Mouse (Mus musculus) fibroblast of lung, adult 2 months (primary cell): Measurements from ENCODE around the gene Pagr1b.

Experiments used
- DNase-seq: peaks from one replicate; pipeline ENCODE4 v3.0.0-alpha.2; 2011; ENCODE audit warnings: low read depth

Pagr1b gene

GRCm38 (mm10) chr7:127016481-127016485 lies at the start of gene Pagr1b:
Pagr1b (minus strand) TSS chr7:127016484.
- no peak for DNase-seq

GRCm38 (mm10) chr7:127065538-127065937 lies 49.3 kb upstream of the Pagr1b start:
- DNase-seq = no peak

GRCm38 (mm10) chr7:127055026-127055585 lies 38.8 kb upstream of the Pagr1b start:
- DNase-seq = no peak

GRCm38 (mm10) chr7:127041851-127042672 lies 25.8 kb upstream of the Pagr1b start, which contains the start of gene Kif22:
Kif22 (minus strand) TSS chr7:127042471.
- peak; percentile 76 for DNase-seq

GRCm38 (mm10) chr7:127031244-127031643 lies 15.0 kb upstream of the Pagr1b start:
- no peak for DNase-seq

- no peak for DNase-seq
Measured at GRCm38 (mm10) chr7:127030172-127030571, 13.9 kb upstream of the Pagr1b start.

GRCm38 (mm10) chr7:127027885-127028284 lies 11.6 kb upstream of the Pagr1b start:
- DNase-seq = no peak

- peak; percentile 98 for DNase-seq
Measured at GRCm38 (mm10) chr7:127026984-127027726, 10.9 kb upstream of the Pagr1b start, which contains the start of gene Maz. Maz (minus strand) TSS chr7:127027037.

- no peak for DNase-seq
Measured at GRCm38 (mm10) chr7:127026616-127026983, 10.3 kb upstream of the Pagr1b start.

GRCm38 (mm10) chr7:127026161-127026600 lies 9.9 kb upstream of the Pagr1b start:
- DNase-seq = no peak

GRCm38 (mm10) chr7:127025556-127026160 lies 9.4 kb upstream of the Pagr1b start:
- no peak for DNase-seq

GRCm38 (mm10) chr7:127024755-127025555 lies 8.7 kb upstream of the Pagr1b start:
- peak; percentile 70 for DNase-seq

- DNase-seq = no peak
Measured at GRCm38 (mm10) chr7:127023896-127024690, 7.8 kb upstream of the Pagr1b start.

GRCm38 (mm10) chr7:127023272-127023691 lies 7.0 kb upstream of the Pagr1b start:
- no peak for DNase-seq

- no peak for DNase-seq
Measured at GRCm38 (mm10) chr7:127022528-127023271, 6.4 kb upstream of the Pagr1b start.

- DNase-seq = no peak
Measured at GRCm38 (mm10) chr7:127021563-127022527, 5.6 kb upstream of the Pagr1b start.

- no peak for DNase-seq
Measured at GRCm38 (mm10) chr7:127020901-127021562, 4.7 kb upstream of the Pagr1b start, which contains the start of the genes Gm42742 and Prrt2. Gm42742 (minus strand) TSS chr7:127021097. Prrt2 (minus strand) TSS chr7:127021211.

- DNase-seq = no peak
Measured at GRCm38 (mm10) chr7:127020491-127020890, 4.2 kb upstream of the Pagr1b start.

GRCm38 (mm10) chr7:127020031-127020430 lies 3.7 kb upstream of the Pagr1b start:
- no peak for DNase-seq
